Mouse (Mus musculus) liver, postnatal 0 days (tissue): Measurements from ENCODE around the gene Rpl27.

Source experiments
- CTCF ChIP-seq: sonication (generic); IDR thresholded peaks from 2 replicates; pipeline ENCODE4 v1.5.1; 2016; ENCODE audit warnings: antibody characterized with exemption, low read depth
- EP300 ChIP-seq: IDR thresholded peaks from 2 replicates; pipeline ENCODE4 v1.6.1; 2016; ENCODE audit warnings: antibody characterized with exemption, low read depth, mild to moderate bottlenecking

GRCm38 (mm10) chr11:101436916-101437315, 5.2 kb upstream of the Rpl27 start:
- no peak for TF ChIP-seq CTCF
- TF ChIP-seq EP300: no peak
